23 mouse cellular contexts compared by ENCODE assay signal in genomic region chr6:82047977-82048376, GRCm38 (mm10). TPM values are rescaled to one million over a fixed set of nuclear protein-coding genes. Genes with fewer than 3 reads are reported as not detected.
DNase-seq lines count a peak whose midpoint lies in the region; TF ChIP-seq lines count a peak whose summit lies in the region.
"Had no signal": no experiment of that assay in that cellular context is flagged by ENCODE, and none has a peak within 500 bp of the region (broad histone marks: within the 10 kb centered on the region; RNA-seq: fewer than 3 reads in every experiment).

No protein-coding gene starts in this region.

- no peak overlapping the region for H3K4me3 ChIP-seq in heart, adult 2 months
- H3K4me3 ChIP-seq: embryonic facial prominence, embryonic 15.5 days; forebrain, embryonic 10.5 days; left cerebral cortex, adult 2 months; limb, embryonic 15.5 days; megakaryocyte, embryonic 14.5 days had no signal

- H3K9ac ChIP-seq in heart, adult 2 months (ENCODE audit: low read depth, low read length), result no peak overlapping the region
- H3K9ac ChIP-seq: embryonic facial prominence, embryonic 15.5 days; forebrain, postnatal 0 days; hindbrain, embryonic 14.5 days; limb, embryonic 15.5 days had no signal

- no peak for TF ChIP-seq POLR2A in heart, adult 2 months (IDR thresholded peaks at IDR 0.05; ENCODE audit: insufficient read depth, low read depth, low read length)

- no peaks in the 10 kb centered on the region for H3K36me3 ChIP-seq in heart, adult 2 months (ENCODE audit: control insufficient read depth, insufficient read depth, low read length)
- H3K36me3 ChIP-seq: embryonic facial prominence, embryonic 15.5 days; forebrain, embryonic 10.5 days; limb, embryonic 15.5 days had no signal

- 46% methylated on average over 6 of the region's 6 CpGs for WGBS in heart, adult 2 months

- intact Hi-C loops in heart, adult 2 months (cut with DNase I), result no loop called here

- no peak for TF ChIP-seq CTCF in heart, adult 2 months (IDR thresholded peaks at IDR 0.05)

- peak; percentile 6 for DNase-seq in retina, postnatal 1 day
- no peak for DNase-seq in retina, embryonic 14.5 days (ENCODE audit: low spot score)
- DNase-seq in kidney, adult 8-10 months, result peak; percentile 76 to 86
- peak; percentile 64 for DNase-seq in kidney, postnatal 10 days
- DNase-seq in yolk sac, embryonic 10.5 days (ENCODE audit: low spot score), result peak; percentile 23
- DNase-seq in layer of hippocampus, postnatal 14 days (ENCODE audit: low spot score in 2 of 2), result no peak
- DNase-seq in heart, adult 2 months, result no peak
- DNase-seq in embryo, embryonic 9.5 days (ENCODE audit: extremely low spot score), result no peak
- DNase-seq: adrenal gland, postnatal 25 days; cerebellum, adult 9-10 months; forebrain, postnatal 0 days; gastrocnemius, postnatal 36 days; heart, postnatal 4 days; left cerebral cortex, postnatal 4 days; lung, adult 2 months; midbrain, embryonic 14.5 days had no signal

- no peaks in the 10 kb centered on the region for H3K27me3 ChIP-seq in heart, adult 2 months (ENCODE audit: control insufficient read depth, insufficient read depth, low read length)

- H3K27ac ChIP-seq in heart, adult 2 months, result no peak overlapping the region
- H3K27ac ChIP-seq: embryonic facial prominence, embryonic 15.5 days; forebrain, embryonic 10.5 days; hindbrain, embryonic 14.5 days; left cerebral cortex, adult 2 months; limb, embryonic 15.5 days had no signal

- no peak for TF ChIP-seq EP300 in heart, adult 2 months (IDR thresholded peaks at IDR 0.05; ENCODE audit: insufficient read depth, low read depth, low read length)

- peaks cover 19% of the 10 kb centered on the region for H3K4me1 ChIP-seq in heart, adult 2 months (ENCODE audit: control insufficient read depth, insufficient read depth, low read length)
- H3K4me1 ChIP-seq: megakaryocyte, embryonic 14.5 days had no signal

- no peaks in the 10 kb centered on the region for H3K79me2 ChIP-seq in heart, adult 2 months (replicated peaks; ENCODE audit: control insufficient read depth, insufficient read depth, low read length)

RNA-seq across cellular contexts. Expression of gene Eva1a, which starts 7.1 kb away (rescaled TPM):
- 10 to 100 TPM; 16.2 to 17.9 TPM for total RNA-seq in layer of hippocampus, postnatal 14 days (2021)
- total RNA-seq in heart, adult 2 months (2021), result 1 to 10 TPM; 1.8 to 2.4 TPM
- polyA plus RNA-seq in heart, adult 2 months (2012; rRNA removed), result 2.0 and 2.5 TPM in 2 replicates
- polyA plus RNA-seq: inflammation-experienced regulatory T-cells, adult 6 months had no signal

Comparison
In these comparisons a context has a peak if more than half of its experiments do, and no peak if none do; other contexts are left out.
1. DNase-seq: peak in retina, postnatal 1 day (single experiment), kidney, adult 8-10 months (2 of 2), kidney, postnatal 10 days (single experiment) and yolk sac, embryonic 10.5 days (single experiment); none in retina, embryonic 14.5 days (single experiment), layer of hippocampus, postnatal 14 days (0 of 2), heart, adult 2 months (0 of 2) and embryo, embryonic 9.5 days (single experiment).
2. RNA of gene Eva1a, which starts 7.1 kb away (total RNA-seq): 16.2 to 17.9 TPM in layer of hippocampus, postnatal 14 days; 1.8 to 2.4 TPM in heart, adult 2 months; every median in the first group is over 4 times any median in the second.